Comparison of ENCODE assay signal across 8 mouse cellular contexts in genomic region chr15:82223657-82224601, GRCm38 (mm10). TPM values are rescaled to one million over a fixed set of nuclear protein-coding genes. Genes with fewer than 3 reads are reported as not detected.
DNase-seq lines count a peak whose midpoint lies in the region; ATAC-seq and TF ChIP-seq lines count a peak whose summit lies in the region.

TSS of gene Tnfrsf13c (minus strand) at chr15:82224369.

- peak within 1 kb of the TSS; percentile 0 for H3K4me3 ChIP-seq in C2C12 (ENCODE audit: insufficient read depth, poor library complexity, severe bottlenecking)
- H3K4me3 ChIP-seq in forebrain, embryonic 11.5 days (ENCODE audit: low read depth, low read length), result peak within 1 kb of the TSS; percentile 31

- H3K4me2 ChIP-seq in forebrain, embryonic 11.5 days (ENCODE audit: low read depth, low read length, severe bottlenecking), result peak within 1 kb of the TSS; percentile 68

- DNase-seq in A20 (ENCODE audit: low read depth, low spot score), result peak; percentile 92
- no peak for DNase-seq in forebrain, embryonic 11.5 days (ENCODE audit: low spot score)
- DNase-seq in lung, postnatal 36 days, result peak; percentile 63
- peak; percentile 94 to 95 for DNase-seq in spleen, postnatal 36 days (ENCODE audit: low spot score in 2 of 2)
- no peak for DNase-seq in right cerebral cortex, postnatal 25 days
- no peak for DNase-seq in layer of hippocampus, adult 8-10 months (ENCODE audit: low spot score in 2 of 2)

- H3K27me3 ChIP-seq in C2C12 (ENCODE audit: control insufficient read depth, insufficient read depth, insufficient read length), result peaks cover 5% of the 10 kb centered on the region
- peaks cover 12% of the 10 kb centered on the region for H3K27me3 ChIP-seq in forebrain, embryonic 11.5 days (ENCODE audit: control insufficient read depth, insufficient read depth, low read length)

- no peak for ATAC-seq in forebrain, embryonic 11.5 days (replicated peaks; ENCODE audit: low FRiP score)
- ATAC-seq in inflammation-experienced regulatory T-cells, adult 6 months, result peak; percentile 84

- H3K79me3 ChIP-seq in C2C12 (ENCODE audit: low read depth), result no peaks in the 10 kb centered on the region

- 1% methylated on average over 40 of the region's 44 CpGs for WGBS in forebrain, embryonic 11.5 days

- H3K79me2 ChIP-seq in C2C12 (ENCODE audit: control insufficient read depth, insufficient read depth), result no peaks in the 10 kb centered on the region

- H3K4me1 ChIP-seq in forebrain, embryonic 11.5 days (replicated peaks; ENCODE audit: control insufficient read depth, insufficient read depth, low read length), result peaks cover 5% of the 10 kb centered on the region

- H3K36me3 ChIP-seq in C2C12 (ENCODE audit: control insufficient read depth, insufficient read depth), result no peaks in the 10 kb centered on the region
- no peaks in the 10 kb centered on the region for H3K36me3 ChIP-seq in forebrain, embryonic 11.5 days (ENCODE audit: control insufficient read depth, insufficient read depth, low read length)

- TF ChIP-seq CTCF in C2C12 (IDR thresholded peaks at IDR 0.05; ENCODE audit: control insufficient read depth, insufficient read depth, insufficient read length), result no peak

- H3K9ac ChIP-seq in forebrain, embryonic 11.5 days (ENCODE audit: low read length), result no peak within 1 kb of the TSS

- H3K27ac ChIP-seq in forebrain, embryonic 11.5 days (ENCODE audit: low read depth, low read length), result no peak within 1 kb of the TSS

- H3ac ChIP-seq in C2C12 (ENCODE audit: control insufficient read depth, insufficient read length, low read depth), result peak within 1 kb of the TSS; percentile 31

- no peaks in the 10 kb centered on the region for H3K9me3 ChIP-seq in forebrain, embryonic 11.5 days (ENCODE audit: control insufficient read depth, low read length)

TF ChIP-seq in C2C12, 6 proteins besides CTCF, POLR2A, EP300 and RAD21:
- no peak for TF ChIP-seq MYOD1 (IDR thresholded peaks at IDR 0.05; ENCODE audit: control insufficient read depth, insufficient read length, low read depth)
- TF ChIP-seq MAX (IDR thresholded peaks at IDR 0.05), result no peak
- TF ChIP-seq CEBPB (IDR thresholded peaks at IDR 0.05; ENCODE audit: low read depth), result no peak
- TF ChIP-seq FOSL1 (IDR thresholded peaks at IDR 0.05; ENCODE audit: insufficient read depth, low read length, poor library complexity, severe bottlenecking), result no peak
- TF ChIP-seq USF1 (IDR thresholded peaks at IDR 0.05; ENCODE audit: low read depth), result no peak
- TF ChIP-seq MYOG (IDR thresholded peaks at IDR 0.05; ENCODE audit: control insufficient read depth, extremely low read depth, insufficient read length), result no peak
TF ChIP-seq in C2C12: peak in this region for 0.

RNA-seq across cellular contexts. Expression of gene Tnfrsf13c, which starts in this region (rescaled TPM):
- 0.16 TPM for polyA plus RNA-seq in C2C12 (2012; fragmentation: generic; extraction: Trizol)
- 0.35 and 0.64 TPM in 2 replicates for polyA plus RNA-seq in forebrain, embryonic 11.5 days (2014; fragmentation: Nextera tagmentation; extraction: Ambion mirVana)
- 1 to 10 TPM; 2.3 to 7.1 (median 4.8) TPM for polyA plus RNA-seq in inflammation-experienced regulatory T-cells, adult 6 months (2017; shearing (Covaris generic))
- total RNA-seq in layer of hippocampus, adult 8-10 months (2022), result under 1 TPM in 2 of 4 experiments, not detected in 2; 0.69 to 0.80 TPM

Comparison
In these comparisons a context has a peak if more than half of its experiments do, and no peak if none do; other contexts are left out.
1. DNase-seq: peak in A20 (single experiment), lung, postnatal 36 days (single experiment) and spleen, postnatal 36 days (2 of 2); none in forebrain, embryonic 11.5 days (single experiment), right cerebral cortex, postnatal 25 days (single experiment) and layer of hippocampus, adult 8-10 months (0 of 2).